Mouse (Mus musculus): ENCODE data around the gene Theg.

Theg gene

DNA sequence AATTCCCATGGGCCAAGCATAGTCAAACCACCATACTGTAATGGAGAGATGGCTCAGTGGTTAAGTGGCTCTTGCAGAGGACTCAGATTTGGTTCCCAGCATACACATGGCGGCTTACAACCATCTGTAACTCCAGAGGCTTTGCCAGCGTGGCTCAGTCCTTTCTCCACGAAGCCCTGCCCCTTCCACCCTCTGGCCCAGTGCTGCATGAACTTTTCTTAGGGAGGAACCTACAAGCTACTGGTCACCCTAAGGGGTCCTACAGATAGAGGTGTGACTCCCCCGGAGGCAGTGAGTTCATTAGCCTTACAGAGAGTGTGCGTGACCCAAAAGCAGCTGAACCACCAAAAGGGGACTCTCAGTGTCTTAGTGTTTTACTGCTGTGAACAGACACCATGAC, 30.2 kb downstream of the Theg start:
- no peak for DNase-seq (ENCODE audit: low spot score)

DNA sequence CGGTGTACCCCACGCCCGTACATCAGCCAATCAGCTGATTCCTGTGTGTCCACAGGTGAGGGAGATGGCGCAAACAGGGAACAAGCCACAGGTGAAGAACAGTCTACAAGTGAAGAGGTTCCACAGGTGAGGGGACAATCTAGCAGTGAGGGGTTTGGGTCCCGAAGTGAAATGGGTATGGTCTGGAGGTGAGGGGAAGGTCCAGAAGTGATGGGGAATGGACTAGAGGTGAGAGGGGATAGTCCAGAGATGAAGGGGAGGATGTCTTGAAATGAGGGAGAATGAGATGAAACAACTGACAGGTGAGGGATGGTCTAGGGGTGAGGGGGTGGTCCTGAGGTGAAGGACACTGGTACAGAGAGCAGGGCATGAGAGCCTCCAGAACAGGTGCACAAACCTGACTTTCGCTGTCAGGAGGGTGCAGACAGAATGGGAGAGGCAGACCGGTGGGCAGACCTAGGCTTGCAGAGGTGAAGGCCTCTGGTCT, 31.9 kb downstream of the Theg start:
- no peak for DNase-seq (ENCODE audit: low spot score)

DNA sequence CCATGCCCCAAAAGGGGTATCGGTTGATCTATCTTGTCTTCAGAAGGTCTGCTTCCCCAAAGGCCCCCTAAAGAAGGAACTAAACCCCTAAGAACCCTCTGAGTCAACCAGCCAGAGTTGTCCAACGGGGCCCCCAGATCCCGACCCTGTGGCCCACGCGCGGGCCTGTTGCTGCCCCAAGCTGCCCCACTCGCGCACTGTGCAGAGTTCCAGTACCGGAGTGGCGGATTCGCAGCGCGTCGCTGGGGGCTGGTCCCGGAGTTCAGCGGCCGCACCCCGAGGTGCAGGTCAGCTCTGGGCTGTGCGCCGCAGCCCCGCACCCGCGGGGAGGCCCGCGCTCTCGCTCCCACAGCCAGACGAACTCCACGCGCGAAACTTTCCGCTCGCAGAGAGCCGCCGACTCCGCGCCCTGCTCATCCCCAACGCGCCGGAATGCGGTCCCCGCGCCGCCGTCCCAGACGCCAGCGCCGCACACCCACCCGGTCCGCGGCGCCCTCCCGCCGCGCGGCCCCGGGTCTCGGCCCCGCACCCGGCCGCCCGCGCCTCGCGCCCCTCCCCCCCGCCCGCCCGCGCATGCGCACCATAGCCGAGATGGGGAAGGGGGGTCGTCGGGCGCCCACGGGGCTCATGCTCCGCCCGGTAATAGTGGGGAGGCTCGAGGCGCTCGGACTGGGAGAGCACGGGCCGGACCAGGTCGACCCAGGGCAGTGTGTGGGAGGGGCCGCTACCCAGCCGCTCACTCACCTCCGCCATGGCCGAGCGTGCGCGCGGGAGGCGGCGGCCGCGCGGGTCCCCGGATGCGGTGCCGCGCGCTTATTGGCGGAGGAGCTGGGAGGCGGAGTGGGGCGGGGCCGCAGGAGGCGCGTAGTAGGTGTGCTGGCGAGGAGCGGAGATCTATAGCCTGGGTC, 32.5 kb downstream of the Theg start, which contains the start of gene Mier2:
Gene Mier2 (minus strand): TSS at position 870 of the 908 bp plus-strand sequence.
- peak; percentile 80 for DNase-seq (ENCODE audit: low spot score)

DNA sequence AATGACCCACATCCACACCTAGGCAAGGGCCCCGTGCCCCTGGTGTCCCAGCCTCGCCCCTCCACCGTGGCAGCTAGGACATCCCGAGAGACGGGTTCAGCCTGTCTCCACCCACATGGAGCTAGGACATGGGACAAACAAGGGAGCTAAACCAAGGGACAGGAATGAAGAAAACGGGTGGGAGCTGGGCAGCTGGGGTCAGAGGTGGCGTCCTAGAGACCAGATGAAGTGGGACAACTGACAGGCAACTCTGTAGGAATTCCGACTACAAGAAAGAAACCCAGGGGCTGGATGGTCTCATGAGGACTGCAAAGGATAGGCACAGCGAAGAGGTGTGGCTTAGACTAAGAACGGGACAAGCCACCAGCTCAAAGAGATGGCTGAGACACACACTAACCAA, 33.4 kb downstream of the Theg start:
- DNase-seq (ENCODE audit: low spot score) = no peak

DNA sequence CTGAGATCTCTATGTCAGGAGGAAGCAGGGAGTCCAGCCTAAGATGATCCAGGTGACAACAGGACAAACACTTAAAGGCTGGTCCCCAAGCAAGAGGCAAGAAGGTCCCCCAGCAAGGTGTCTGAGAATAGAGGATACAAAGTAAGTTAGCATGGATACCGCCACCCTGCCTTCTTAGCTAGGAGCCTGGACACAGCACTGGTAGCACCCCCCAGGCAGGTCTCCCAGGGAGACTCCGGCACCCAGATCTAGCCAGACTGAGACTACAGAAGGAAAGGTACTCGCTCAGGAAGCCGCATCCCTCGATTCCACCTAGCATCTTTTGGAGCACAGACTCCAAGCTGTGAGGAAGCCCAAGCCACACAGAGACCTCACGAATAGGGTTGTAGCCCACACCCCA, 34.0 kb downstream of the Theg start:
- DNase-seq (ENCODE audit: low spot score) = no peak

DNA sequence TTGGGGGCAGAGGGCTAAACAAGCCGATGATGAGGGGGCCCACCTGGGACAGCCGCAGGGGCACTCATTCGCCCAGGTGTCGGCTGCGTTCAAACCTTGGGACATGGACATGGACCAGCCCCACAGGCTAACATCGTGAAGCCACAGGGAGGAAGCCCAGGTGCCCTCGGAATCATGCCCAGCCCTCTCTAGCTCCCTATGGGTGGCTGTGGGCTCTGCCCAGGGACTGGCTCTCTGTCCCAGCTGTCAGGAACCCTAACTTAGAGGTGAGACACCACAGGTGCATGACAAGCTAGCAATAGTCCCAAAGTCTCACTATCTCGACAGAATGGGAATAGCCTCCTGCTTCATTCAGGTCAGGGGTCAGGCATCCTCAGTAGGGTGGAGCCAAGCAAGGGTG, 34.6 kb downstream of the Theg start:
- no peak for DNase-seq (ENCODE audit: low spot score)

DNA sequence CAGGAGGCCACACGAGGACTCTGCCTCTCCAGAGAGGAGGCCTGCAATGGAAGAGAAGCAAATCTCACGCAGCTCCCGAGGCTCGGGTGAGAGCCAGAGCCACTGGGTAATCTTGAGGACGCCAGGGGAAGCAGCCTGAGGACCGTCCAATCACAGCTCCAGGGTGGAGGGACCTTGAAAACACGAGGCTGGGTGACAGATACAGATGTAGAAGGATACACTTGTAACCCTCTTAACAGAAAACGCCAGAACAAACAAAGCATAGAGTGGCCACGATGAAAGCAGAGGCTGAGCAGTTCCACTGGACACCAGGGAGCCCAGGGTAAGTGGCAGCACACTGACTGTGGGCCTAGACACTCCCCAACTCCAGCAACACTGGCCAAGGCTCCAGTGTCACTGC, 36.8 kb downstream of the Theg start:
- no peak for DNase-seq (ENCODE audit: low spot score)

DNA sequence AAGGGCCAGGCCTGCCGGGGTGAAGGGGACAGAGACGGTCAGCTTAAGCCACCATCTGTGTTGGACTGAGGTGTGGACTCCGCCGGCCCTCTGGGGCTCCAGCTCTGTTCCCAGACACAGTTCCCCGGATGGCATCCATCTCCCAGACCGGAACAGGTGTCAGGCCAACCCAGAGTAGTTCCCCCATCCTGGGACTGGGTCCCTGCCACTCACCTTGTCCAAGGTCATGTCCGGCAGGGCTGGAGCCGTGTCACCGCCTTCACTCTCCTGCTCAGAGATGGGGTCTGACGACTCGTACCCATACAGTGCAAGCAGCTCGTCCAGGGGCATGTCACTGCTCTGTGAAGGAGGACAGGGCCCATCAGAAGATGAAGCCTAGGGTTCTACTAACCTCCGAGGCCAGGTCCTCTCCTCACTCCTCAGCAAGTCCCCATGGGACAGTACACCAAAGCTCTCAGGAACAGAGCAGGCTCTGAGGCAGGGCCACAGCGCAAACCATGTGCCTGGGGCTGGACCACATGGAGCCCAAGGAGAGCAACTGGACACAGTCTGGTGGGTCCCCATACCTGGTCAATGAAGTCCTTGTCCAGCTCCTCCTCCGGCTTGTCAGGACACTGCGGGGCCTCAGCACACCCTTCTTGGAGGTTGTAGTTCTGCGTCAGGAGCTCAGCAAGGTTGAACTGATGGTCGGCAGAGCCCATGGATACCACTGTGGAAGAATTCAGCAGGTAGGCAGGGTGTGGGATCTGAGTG, 38.0 kb downstream of the Theg start:
- no peak for DNase-seq (ENCODE audit: low spot score)

DNA sequence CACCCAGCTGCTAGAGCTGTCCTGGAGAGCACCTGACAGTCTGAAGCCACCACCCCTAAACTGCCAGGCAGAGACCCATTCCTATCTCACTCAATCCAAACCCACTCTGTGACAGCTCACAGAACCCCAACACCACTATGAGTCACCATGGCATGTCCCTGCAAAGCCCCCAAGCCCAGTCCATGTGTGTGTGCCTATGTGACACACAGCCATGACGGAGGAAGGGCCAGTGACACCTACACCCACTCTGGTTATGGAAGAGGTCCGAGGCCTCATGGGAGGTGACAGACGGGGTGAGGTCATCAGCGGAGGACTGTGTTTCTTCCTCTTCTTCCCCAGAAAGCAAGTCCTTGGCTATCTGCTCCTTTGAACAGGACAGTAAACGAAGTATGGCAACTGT, 38.6 kb downstream of the Theg start:
- DNase-seq (ENCODE audit: low spot score) = no peak

DNA sequence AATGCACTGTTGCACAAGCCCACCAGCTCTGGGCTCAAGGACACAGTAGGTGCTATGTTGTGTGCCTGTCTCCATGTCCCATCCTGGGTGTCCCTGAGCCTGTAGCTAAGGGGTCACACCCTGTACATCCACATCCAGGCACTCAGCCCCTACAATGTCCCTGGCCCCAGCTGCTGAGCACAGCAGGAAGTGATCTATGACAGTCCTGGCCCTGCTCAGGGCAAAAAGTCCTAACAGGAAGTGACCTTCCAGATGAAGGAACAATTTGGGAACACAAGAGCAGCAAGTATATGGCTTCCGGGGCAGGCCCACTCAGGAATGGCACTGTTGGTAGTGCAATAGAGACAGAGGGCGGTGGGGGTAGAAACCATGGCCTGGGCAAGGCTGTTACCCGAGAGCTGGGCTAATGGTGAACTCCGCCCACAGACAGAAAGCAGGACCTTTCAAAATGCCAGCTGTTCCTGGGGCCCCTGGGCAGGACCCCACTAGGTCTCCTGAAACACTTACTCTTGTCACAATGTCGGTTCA, 39.9 kb downstream of the Theg start:
- no peak for DNase-seq (ENCODE audit: low spot score)

DNA sequence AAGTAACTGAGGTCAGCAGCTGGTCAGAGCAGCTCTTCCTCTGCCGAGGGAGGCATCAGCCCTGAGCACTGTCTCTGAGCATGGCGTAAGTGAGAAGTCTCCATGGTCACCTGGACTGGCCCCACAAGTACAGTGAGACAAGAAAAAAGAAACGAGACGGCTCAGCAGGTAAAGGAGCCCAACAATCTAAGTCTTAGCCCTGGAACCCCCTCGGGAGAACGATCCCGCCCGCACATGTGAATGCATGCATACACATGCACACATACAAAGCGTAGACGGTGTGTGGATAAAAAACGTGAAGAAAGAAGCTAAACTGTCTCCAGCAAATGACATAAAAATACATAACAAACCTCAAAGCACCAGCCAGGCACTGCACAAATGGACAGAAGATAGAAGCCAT, 40.6 kb downstream of the Theg start:
- DNase-seq (ENCODE audit: low spot score) = no peak

DNA sequence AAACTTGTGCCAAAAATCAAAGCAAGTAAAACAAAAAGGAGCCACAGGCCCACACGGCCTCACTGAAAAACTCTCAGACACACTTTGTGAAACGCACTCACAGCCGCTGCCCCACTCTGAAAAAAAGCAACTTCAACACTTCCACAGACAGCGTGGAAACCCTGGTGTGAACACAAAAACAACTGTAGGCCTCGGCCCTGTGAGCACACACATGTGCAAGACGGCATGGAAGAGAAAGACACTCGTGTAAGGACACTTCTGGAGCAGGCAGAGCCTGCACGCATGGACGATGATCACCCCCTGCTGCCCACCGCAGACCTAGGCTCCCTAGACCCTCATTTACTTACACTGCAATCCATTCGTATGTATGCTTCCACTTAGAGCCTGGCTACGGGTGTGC, 41.2 kb downstream of the Theg start:
- DNase-seq (ENCODE audit: low spot score) = no peak

DNA sequence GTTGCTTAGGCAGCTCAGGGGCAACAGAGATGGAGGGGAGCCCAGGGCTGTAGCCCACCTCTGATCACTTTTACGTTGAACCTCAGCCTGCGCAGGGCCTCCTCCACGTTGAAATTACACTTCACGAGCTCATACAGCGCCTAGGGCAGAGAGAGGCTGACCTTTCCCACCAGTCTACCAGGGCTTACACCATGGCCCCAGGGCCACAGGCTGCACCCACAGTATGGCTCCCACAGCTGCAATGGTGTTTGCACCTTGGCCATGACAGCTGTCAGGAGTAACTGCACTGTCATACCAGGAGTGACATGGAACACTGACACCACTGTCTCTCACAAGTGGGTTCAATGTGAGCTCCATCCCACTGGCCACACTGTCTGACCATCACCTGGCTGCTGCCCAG, 42.5 kb downstream of the Theg start:
- no peak for DNase-seq (ENCODE audit: low spot score)

DNA sequence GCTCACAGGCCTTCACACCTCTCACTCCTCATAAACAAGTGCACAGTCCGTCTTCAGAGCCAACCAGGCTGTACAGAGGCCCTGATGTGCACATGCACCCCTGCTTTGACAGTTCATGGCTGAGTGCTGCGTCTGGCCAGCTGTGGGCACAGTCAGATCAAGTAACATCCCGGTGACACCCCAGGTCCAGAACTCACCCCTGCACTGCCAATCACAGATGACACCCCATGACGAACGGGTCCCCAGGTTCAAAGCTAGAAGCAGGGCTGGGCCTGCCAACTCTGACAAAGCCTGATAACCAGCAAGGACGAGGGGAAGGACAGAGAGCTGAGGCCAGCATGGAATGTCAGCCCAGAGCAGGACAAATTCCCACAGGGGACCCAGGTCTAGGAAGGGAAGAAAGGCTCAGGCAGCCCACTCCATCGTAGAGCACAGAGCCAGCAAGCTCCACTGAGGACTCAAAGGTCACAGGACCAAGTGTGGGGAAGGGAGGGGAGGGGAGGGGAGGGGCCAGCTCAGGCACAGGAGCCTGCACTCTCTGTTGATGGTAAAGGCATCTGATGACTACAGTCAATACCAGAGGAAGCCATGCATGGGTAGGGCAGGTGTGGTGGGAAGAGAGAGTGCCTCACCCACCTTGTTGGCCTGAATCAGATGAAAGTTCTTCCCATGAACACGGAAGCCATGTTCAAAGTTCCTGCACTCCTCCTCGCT, 43.1 kb downstream of the Theg start:
- no peak for DNase-seq (ENCODE audit: low spot score)

DNA sequence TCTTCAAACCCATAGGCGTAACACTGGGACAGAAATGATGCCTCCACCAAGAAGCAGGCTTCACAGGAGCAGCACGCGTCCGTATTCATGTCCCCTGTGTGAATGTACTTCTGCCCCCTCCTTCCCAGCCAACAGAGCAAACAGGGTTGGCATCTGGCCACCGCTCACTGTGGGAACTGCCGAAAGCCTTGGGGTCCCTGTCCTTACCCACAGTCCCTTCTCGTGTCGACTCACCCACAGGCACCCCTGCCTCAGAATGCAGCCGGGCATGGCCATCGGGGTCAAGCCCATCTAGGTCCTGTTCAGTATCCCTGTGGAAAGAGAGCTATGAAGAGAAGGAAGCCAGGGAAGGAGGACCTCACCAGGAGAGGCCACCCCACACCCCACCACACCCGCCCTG, 45.0 kb downstream of the Theg start:
- no peak for DNase-seq (ENCODE audit: low spot score)

DNA sequence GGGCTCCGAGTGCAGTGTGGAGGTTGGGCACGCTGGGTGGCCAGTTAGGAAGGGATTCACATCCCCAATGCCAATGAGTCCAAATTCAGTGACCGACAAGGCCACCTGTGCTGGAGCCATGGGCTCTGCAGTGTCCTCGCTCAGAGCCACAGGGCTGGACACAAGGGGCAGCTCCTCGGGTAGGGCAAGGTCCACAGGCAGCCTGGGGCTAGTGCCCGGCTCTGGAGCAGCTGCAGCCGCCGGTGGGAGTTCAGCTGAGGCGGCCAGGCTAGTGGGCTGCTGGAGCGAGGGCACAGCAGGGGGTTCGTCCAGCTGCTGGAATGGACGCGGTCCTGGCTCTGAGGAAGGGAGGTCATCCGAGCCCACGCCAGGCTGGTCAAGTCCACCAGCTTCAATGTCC, 45.6 kb downstream of the Theg start:
- DNase-seq (ENCODE audit: low spot score) = no peak

DNA sequence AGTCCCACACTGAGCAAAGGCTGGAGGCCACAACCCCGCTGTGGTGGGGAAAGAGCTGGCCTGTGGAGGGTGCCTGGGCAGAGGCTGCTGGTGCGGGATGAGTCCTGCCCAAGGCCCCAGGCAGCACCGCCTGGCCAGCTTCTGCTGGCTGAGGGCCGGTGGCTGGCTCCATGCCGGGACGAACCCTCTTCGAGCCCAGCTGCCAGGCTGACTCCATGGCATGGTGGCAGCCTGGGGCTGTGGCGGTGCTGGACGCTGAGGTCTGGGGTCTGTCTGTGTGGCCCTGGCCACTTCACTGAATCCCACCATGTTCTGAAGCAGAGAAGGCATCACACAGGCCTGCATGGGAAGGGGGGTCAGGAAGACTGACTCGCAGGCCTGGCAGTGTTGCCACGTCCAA, 46.4 kb downstream of the Theg start:
- DNase-seq (ENCODE audit: low spot score) = no peak

DNA sequence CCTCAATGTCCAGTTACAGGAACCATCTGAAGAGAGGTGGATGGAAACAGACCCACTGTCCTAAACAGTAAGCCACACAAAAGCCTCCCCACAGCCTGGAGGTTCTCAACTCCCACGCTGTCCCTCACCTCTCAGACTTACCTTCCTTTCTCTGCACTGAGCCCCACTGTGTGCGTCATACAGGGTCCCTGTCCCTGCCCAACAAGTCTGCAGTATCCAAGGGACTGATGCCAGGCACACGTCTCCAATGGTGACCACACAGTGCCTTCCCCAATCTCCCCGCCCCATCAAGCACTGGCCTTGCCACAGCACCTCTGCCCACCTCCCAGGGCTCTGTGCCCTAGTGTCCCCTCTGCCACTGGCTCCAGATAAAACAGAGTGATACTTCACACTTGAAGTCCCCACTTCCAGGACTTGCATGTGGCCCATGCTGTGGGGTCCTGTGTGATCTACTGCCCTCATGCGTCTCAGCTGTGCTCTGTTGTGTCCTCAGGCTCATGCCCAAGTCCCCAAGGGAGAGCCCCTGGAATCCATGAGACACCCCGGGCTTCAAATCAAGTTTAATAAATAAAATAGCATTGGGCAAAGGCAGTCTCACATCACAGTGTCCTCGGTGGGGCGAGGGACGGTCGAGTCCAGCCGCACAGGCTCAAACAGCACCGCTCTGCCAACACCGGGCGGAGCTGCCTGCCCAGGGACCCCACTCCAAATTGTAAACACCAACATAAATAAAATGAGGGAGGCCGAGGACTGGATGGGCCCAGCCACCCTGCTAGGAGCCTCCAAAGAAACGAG, 47.2 kb downstream of the Theg start:
- no peak for DNase-seq (ENCODE audit: low spot score)

DNA sequence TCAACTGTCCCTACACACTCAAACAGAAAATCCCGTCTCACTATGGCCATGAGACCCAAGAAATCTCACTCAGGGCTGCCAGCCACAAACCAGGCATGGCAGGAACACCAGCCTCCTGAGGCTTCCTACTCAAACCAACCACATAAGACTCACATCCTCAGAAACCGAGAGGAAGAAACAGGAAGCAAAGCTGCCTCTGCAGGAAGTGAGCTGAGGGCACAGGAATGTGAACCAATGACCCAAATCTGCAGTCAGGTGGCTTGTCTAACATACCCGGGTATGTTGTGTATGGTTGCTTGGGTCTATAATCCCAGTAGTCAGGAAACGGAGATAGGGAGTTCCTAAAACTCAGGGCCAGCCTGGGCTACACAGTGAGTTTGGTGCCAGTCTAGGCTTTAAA, 48.3 kb downstream of the Theg start:
- no peak for DNase-seq (ENCODE audit: low spot score)

DNA sequence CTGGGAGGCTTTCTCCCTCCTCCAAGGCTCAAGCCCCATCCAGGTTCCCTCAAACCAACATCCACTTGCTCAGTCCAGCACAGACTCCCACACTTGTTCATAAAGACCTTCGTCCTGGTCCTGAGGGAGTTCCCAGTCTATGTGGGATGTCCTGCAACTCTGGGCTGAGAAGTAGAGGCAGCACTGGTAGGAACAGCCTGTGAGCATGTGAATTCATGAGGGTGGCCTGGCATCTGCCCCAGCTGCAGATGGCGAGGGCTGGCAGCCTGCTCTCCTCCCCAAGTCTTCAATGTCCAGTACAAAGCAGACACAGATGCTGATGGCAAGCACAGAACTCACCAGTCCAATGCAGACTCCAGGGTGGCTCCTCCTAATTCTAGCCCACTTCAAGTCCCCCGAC, 48.8 kb downstream of the Theg start:
- no peak for DNase-seq (ENCODE audit: low spot score)

DNA sequence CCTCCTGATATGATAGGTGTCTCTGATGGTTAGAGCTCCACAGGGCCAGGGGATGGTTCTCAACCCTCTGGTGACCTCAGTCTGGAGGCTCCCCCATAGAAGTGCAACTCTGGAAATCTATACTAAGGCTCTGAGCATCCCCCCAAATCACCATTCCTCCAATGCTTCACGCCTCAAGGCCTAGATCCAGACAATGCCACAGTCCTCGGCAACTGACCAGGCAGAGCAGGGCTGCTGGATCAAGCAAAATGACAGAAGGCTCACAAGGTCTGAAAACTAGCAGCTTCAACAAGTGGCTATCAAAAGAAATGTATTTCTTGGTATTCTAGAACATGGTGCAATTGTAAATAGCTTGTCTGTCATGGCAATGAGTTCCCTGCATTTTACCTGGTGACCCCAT, 49.4 kb downstream of the Theg start:
- DNase-seq (ENCODE audit: low spot score) = no peak

DNA sequence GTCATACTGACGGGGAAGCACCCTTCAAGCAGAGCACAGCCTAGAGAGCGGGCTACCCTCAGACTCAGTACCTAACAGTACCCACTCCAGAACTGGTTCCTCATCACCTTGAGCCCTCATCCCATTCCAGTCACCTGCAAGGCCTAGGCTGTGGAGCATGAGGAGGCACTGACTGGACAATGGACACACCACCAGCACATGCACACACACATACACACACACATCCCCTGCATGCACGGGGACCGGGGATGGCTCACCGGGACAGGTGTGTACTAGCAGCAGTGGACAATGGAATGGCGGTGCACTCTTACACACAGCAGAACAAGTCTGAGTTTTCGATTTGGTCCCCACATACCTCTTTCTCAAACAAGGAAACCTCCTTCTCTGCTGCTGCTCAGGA, 49.9 kb downstream of the Theg start:
- DNase-seq (ENCODE audit: low spot score) = no peak
